In genomic region chr17:26975415-26975814, GRCm38 (mm10) we compare ENCODE assay signal across 1 mouse cellular context.
A peak's percentile ranks its signal among the peaks of the same experiment; 100 is the strongest.
TF ChIP-seq lines count a peak whose summit lies in the region.

No protein-coding gene starts in this region.

TF ChIP-seq in MEL, 35 proteins besides CTCF, POLR2A, EP300 and RAD21:
- TF ChIP-seq MYC (IDR thresholded peaks at IDR 0.05; ENCODE audit: low read depth, low read length) = peak; percentile 68; the same call in 1 of the 2 replicates
- no peak for TF ChIP-seq ETS1 (IDR thresholded peaks at IDR 0.05; ENCODE audit: low read depth, low read length)
